ENCODE assay signal across 9 mouse cellular contexts in genomic region chr8:70272949-70273348, GRCm38 (mm10). TPM values are rescaled to one million over a fixed set of nuclear protein-coding genes. Genes with fewer than 3 reads are reported as not detected.
A peak's percentile ranks its signal among the peaks of the same experiment; 100 is the strongest.
DNase-seq lines count a peak whose midpoint lies in the region; TF ChIP-seq lines count a peak whose summit lies in the region.
"Had no signal": no experiment of that assay in that cellular context is flagged by ENCODE, and none has a peak within 500 bp of the region (broad histone marks: within the 10 kb centered on the region; RNA-seq: fewer than 3 reads in every experiment).

No protein-coding gene starts in this region.

- TF ChIP-seq CTCF in bone marrow macrophage, adult 2 months (IDR thresholded peaks at IDR 0.05; ENCODE audit: low read depth, low read length) = no peak
- no peak for TF ChIP-seq CTCF in kidney, adult 2 months (conservative IDR thresholded peaks at IDR 0.05; ENCODE audit: insufficient read depth, insufficient read length, low read depth, low read length)

- 26% methylated on average over 3 of the region's 3 CpGs for WGBS in kidney, adult 2 months

- no peaks in the 10 kb centered on the region for H3K27me3 ChIP-seq in kidney, adult 2 months (replicated peaks; ENCODE audit: control insufficient read depth, insufficient read depth, low read length)
- H3K27me3 ChIP-seq: embryonic facial prominence, embryonic 12.5 days had no signal

- H3K36me3 ChIP-seq in ES-E14 (ENCODE audit: control insufficient read depth, insufficient read depth, low read length, poor library complexity, severe bottlenecking) = no peaks in the 10 kb centered on the region; the same call in 1 of the 2 replicates
- H3K36me3 ChIP-seq in kidney, adult 2 months (ENCODE audit: control insufficient read depth, insufficient read depth, low read length) = no peaks in the 10 kb centered on the region
- H3K36me3 ChIP-seq: embryonic facial prominence, embryonic 12.5 days had no signal

- no peak overlapping the region for H3K9ac ChIP-seq in ES-E14 (ENCODE audit: insufficient read depth, low read depth, low read length, poor library complexity, severe bottlenecking)
- H3K9ac ChIP-seq: embryonic facial prominence, embryonic 12.5 days had no signal

- in situ Hi-C loops in ES-E14 (cut with MboI; ENCODE audit: low sequenced_read_pairs in 2 of 2, unreplicated experiment in 2 of 2) = no loop called here

- intact Hi-C loops in left cerebral cortex, postnatal 14 days (cut with DNase I) = no loop called here

- H3K9me3 ChIP-seq in ES-E14 (ENCODE audit: control insufficient read depth, insufficient read depth, low read depth, low read length) = no peaks in the 10 kb centered on the region
- H3K9me3 ChIP-seq: embryonic facial prominence, embryonic 12.5 days had no signal

- no peak for DNase-seq in ES-E14 (ENCODE audit: low read depth, low spot score)
- peak; percentile 55 for DNase-seq in kidney, adult 2 months
- peak; percentile 41 for DNase-seq in lung, postnatal 14 days
- DNase-seq in cerebellum, adult 11 months = no peak
- DNase-seq in left cerebral cortex, postnatal 14 days (ENCODE audit: low spot score in 2 of 2) = no peak
- DNase-seq in frontal cortex, postnatal 14 days (ENCODE audit: low spot score in 2 of 2) = no peak
- DNase-seq in cerebellum, postnatal 10 days = no peak

- peak overlapping the region in 1 of 2 experiments; percentile 10; a peak in 1 of 4 replicates for H3K4me3 ChIP-seq in ES-E14 (ENCODE audit: insufficient read depth in 1 of 2, low read depth in 1 of 2, low read length in 2 of 2, poor library complexity in 1 of 2, severe bottlenecking in 1 of 2)
- H3K4me3 ChIP-seq in bone marrow macrophage, adult 2 months (ENCODE audit: insufficient read depth, low read length) = no peak overlapping the region
- H3K4me3 ChIP-seq in kidney, adult 2 months (ENCODE audit: insufficient read depth, low read depth, low read length) = no peak overlapping the region
- H3K4me3 ChIP-seq: embryonic facial prominence, embryonic 12.5 days had no signal

- H3K27ac ChIP-seq in ES-E14 (ENCODE audit: insufficient read depth, low read depth, low read length, poor library complexity, severe bottlenecking) = peak overlapping the region; percentile 80
- peak overlapping the region; percentile 12 for H3K27ac ChIP-seq in bone marrow macrophage, adult 2 months (ENCODE audit: insufficient read depth, low read depth, low read length)
- H3K27ac ChIP-seq in kidney, adult 2 months (ENCODE audit: insufficient read depth, low read depth, low read length) = peak overlapping the region; percentile 24; the same call in 1 of the 2 replicates
- H3K27ac ChIP-seq: embryonic facial prominence, embryonic 12.5 days had no signal

- TF ChIP-seq POLR2A in bone marrow macrophage, adult 2 months (IDR thresholded peaks at IDR 0.05; ENCODE audit: borderline replicate concordance, low read depth, low read length) = no peak
- no peak for TF ChIP-seq POLR2A in kidney, adult 2 months (IDR thresholded peaks at IDR 0.05; ENCODE audit: low read depth, low read length)

- peaks cover 4 to 38% of the 10 kb centered on the region in 2 experiments; a peak in 3 of 4 replicates for H3K4me1 ChIP-seq in ES-E14 (ENCODE audit: control insufficient read depth in 2 of 2, insufficient read depth in 2 of 2, low read length in 2 of 2, poor library complexity in 1 of 2)
- peaks cover 41% of the 10 kb centered on the region for H3K4me1 ChIP-seq in bone marrow macrophage, adult 2 months (ENCODE audit: control insufficient read depth, insufficient read depth, low read length)
- peaks cover 9% of the 10 kb centered on the region; the same call in 1 of the 2 replicates for H3K4me1 ChIP-seq in kidney, adult 2 months (ENCODE audit: control insufficient read depth, insufficient read depth, low read length)
- H3K4me1 ChIP-seq: embryonic facial prominence, embryonic 12.5 days had no signal

TF ChIP-seq in ES-E14, 5 proteins besides CTCF, POLR2A, EP300 and RAD21:
- TF ChIP-seq MAFK (IDR thresholded peaks at IDR 0.05; ENCODE audit: insufficient read depth, low read depth, low read length) (peak; percentile 96), ZC3H11A (IDR thresholded peaks at IDR 0.05; ENCODE audit: borderline replicate concordance, low read depth, low read length) (no peak)

RNA-seq across cellular contexts. Expression of gene Homer3, which starts 9.7 kb away (rescaled TPM):
- 34.4 and 39.0 TPM in 2 replicates for total RNA-seq in ES-E14 (2012; rRNA removed)
- polyA plus RNA-seq in bone marrow macrophage, adult 2 months (2012; ENCODE audit: insufficient read depth, insufficient read length, missing spikeins) = 27.4 and 29.3 TPM in 2 replicates
- 22.4 and 23.7 TPM in 2 replicates for polyA plus RNA-seq in kidney, adult 2 months (2012; rRNA removed)
- total RNA-seq in left cerebral cortex, postnatal 14 days (2021) = 10 to 100 TPM; 10.5 to 12.9 TPM

RNA-seq across cellular contexts. Expression of gene Ddx49, which starts 29.3 kb away (rescaled TPM):
- total RNA-seq in ES-E14 (2012; rRNA removed) = 71.0 and 73.3 TPM in 2 replicates
- polyA plus RNA-seq in bone marrow macrophage, adult 2 months (2012; ENCODE audit: insufficient read depth, insufficient read length, missing spikeins) = 23.9 and 24.3 TPM in 2 replicates
- polyA plus RNA-seq in kidney, adult 2 months (2012; rRNA removed) = 38.8 and 42.0 TPM in 2 replicates
- total RNA-seq in left cerebral cortex, postnatal 14 days (2021) = 10 to 100 TPM; 43.5 to 44.6 TPM

RNA-seq across cellular contexts. Expression of gene Cope, which starts 29.4 kb away (rescaled TPM):
- 101 and 112 TPM in 2 replicates for total RNA-seq in ES-E14 (2012; rRNA removed)
- polyA plus RNA-seq in bone marrow macrophage, adult 2 months (2012; ENCODE audit: insufficient read depth, insufficient read length, missing spikeins) = 119 and 139 TPM in 2 replicates
- 277 and 300 TPM in 2 replicates for polyA plus RNA-seq in kidney, adult 2 months (2012; rRNA removed)
- 100 to 1,000 TPM; 122 to 132 TPM for total RNA-seq in left cerebral cortex, postnatal 14 days (2021)

RNA-seq across cellular contexts. Expression of gene Armc6, which starts 38.7 kb away (rescaled TPM):
- total RNA-seq in ES-E14 (2012; rRNA removed) = 58.9 and 61.8 TPM in 2 replicates
- polyA plus RNA-seq in bone marrow macrophage, adult 2 months (2012; ENCODE audit: insufficient read depth, insufficient read length, missing spikeins) = 5.0 and 6.6 TPM in 2 replicates
- polyA plus RNA-seq in kidney, adult 2 months (2012; rRNA removed) = 14.2 and 14.4 TPM in 2 replicates
- 10 to 100 TPM; 57.1 to 68.7 TPM for total RNA-seq in left cerebral cortex, postnatal 14 days (2021)

RNA-seq across cellular contexts. Expression of gene Sugp2, which starts 38.9 kb away (rescaled TPM):
- total RNA-seq in ES-E14 (2012; rRNA removed) = 45.5 and 57.6 TPM in 2 replicates
- polyA plus RNA-seq in bone marrow macrophage, adult 2 months (2012; ENCODE audit: insufficient read depth, insufficient read length, missing spikeins) = 24.3 and 26.5 TPM in 2 replicates
- polyA plus RNA-seq in kidney, adult 2 months (2012; rRNA removed) = 18.9 and 20.2 TPM in 2 replicates
- total RNA-seq in left cerebral cortex, postnatal 14 days (2021) = 100 to 1,000 TPM; 116 to 117 TPM

Comparison
In these comparisons a context has a peak if more than half of its experiments do, and no peak if none do; other contexts are left out.
1. DNase-seq: peak in kidney, adult 2 months (single experiment) and lung, postnatal 14 days (single experiment); none in ES-E14 (single experiment), cerebellum, adult 11 months (single experiment), left cerebral cortex, postnatal 14 days (0 of 2), frontal cortex, postnatal 14 days (0 of 2) and cerebellum, postnatal 10 days (0 of 2).
2. H3K27ac ChIP-seq: peak in every context shown above with its lines; median percentile 80 in ES-E14; 24 in kidney, adult 2 months; 12 in bone marrow macrophage, adult 2 months.